Mouse (Mus musculus) embryo, embryonic 10 days (tissue): ENCODE data around the gene Rere.

Source experiments
- DNase-seq: peaks from one replicate; pipeline ENCODE4 v3.0.0-alpha.2; 2015; ENCODE audit warnings: low spot score

Gene Rere

GRCm38 (mm10) chr4:150346651-150347386 lies 65.4 kb downstream of the Rere start:
- DNase-seq, result peak; percentile 69

- peak; percentile 59 for DNase-seq
Measured at GRCm38 (mm10) chr4:150347387-150347672, 65.9 kb downstream of the Rere start.

GRCm38 (mm10) chr4:150349680-150350101 lies 68.2 kb downstream of the Rere start:
- no peak for DNase-seq

GRCm38 (mm10) chr4:150351419-150352075 lies 70.1 kb downstream of the Rere start:
- peak; percentile 33 for DNase-seq

GRCm38 (mm10) chr4:150352736-150353135 lies 71.3 kb downstream of the Rere start:
- DNase-seq, result no peak

- no peak for DNase-seq
Measured at GRCm38 (mm10) chr4:150353376-150353900, 72.0 kb downstream of the Rere start.

- no peak for DNase-seq
Measured at GRCm38 (mm10) chr4:150355801-150356200, 74.4 kb downstream of the Rere start.

GRCm38 (mm10) chr4:150361986-150362691 lies 80.7 kb downstream of the Rere start:
- peak; percentile 52 for DNase-seq

GRCm38 (mm10) chr4:150362858-150363257 lies 81.4 kb downstream of the Rere start:
- no peak for DNase-seq

GRCm38 (mm10) chr4:150364786-150365185 lies 83.3 kb downstream of the Rere start:
- DNase-seq, result no peak

- peak; percentile 64 for DNase-seq
Measured at GRCm38 (mm10) chr4:150366510-150367208, 85.2 kb downstream of the Rere start.

GRCm38 (mm10) chr4:150371580-150372380 lies 90.3 kb downstream of the Rere start:
- DNase-seq, result peak; percentile 92

- peak; percentile 52 for DNase-seq
Measured at GRCm38 (mm10) chr4:150372631-150373041, 91.2 kb downstream of the Rere start.

- peak; percentile 59 for DNase-seq
Measured at GRCm38 (mm10) chr4:150373111-150374109, 92.0 kb downstream of the Rere start.

- DNase-seq, result no peak
Measured at GRCm38 (mm10) chr4:150374651-150375447, 93.4 kb downstream of the Rere start.

- no peak for DNase-seq
Measured at GRCm38 (mm10) chr4:150375448-150375935, 94.0 kb downstream of the Rere start.

- no peak for DNase-seq
Measured at GRCm38 (mm10) chr4:150379313-150379712, 97.9 kb downstream of the Rere start.

GRCm38 (mm10) chr4:150379772-150380171 lies 98.3 kb downstream of the Rere start:
- no peak for DNase-seq

- no peak for DNase-seq
Measured at GRCm38 (mm10) chr4:150380273-150380672, 98.8 kb downstream of the Rere start.
